Mouse (Mus musculus) C2C12 (cell line): ENCODE measurements around the gene Fstl1. TPM values are rescaled to one million over a fixed set of nuclear protein-coding genes. Genes with fewer than 3 reads are reported as not detected.

Experiments
- H3K27me3 ChIP-seq: one replicate; pipeline ENCODE4 v1.6.1; 2011; ENCODE audit not compliant: control insufficient read depth, insufficient read depth, insufficient read length
- H3K36me3 ChIP-seq: one replicate; pipeline ENCODE4 v1.6.1; 2011; ENCODE audit not compliant: control insufficient read depth, insufficient read depth
- H3K4me3 ChIP-seq: one replicate; pipeline ENCODE4 v1.5.1; 2011; ENCODE audit warnings: mild to moderate bottlenecking, control low read depth; ENCODE audit not compliant: poor library complexity, insufficient read depth, severe bottlenecking
- H3K79me2 ChIP-seq: one replicate; pipeline ENCODE4 v1.6.1; 2011; ENCODE audit not compliant: control insufficient read depth, insufficient read depth
- H3K79me3 ChIP-seq: one replicate; pipeline ENCODE4 v1.6.1; 2011; ENCODE audit warnings: low read depth, control low read depth
- H3ac ChIP-seq: one replicate; pipeline ENCODE3; 2011; ENCODE audit warnings: low read depth; ENCODE audit not compliant: control insufficient read depth, insufficient read length
- CEBPB ChIP-seq: IDR thresholded peaks from one replicate; pipeline ENCODE4 v1.6.1; 2011; ENCODE audit warnings: low read depth, mild to moderate bottlenecking, control low read depth, moderate library complexity
- CTCF ChIP-seq: IDR thresholded peaks from one replicate; pipeline ENCODE4 v1.5.1; 2011; ENCODE audit not compliant: control insufficient read depth, insufficient read depth, insufficient read length
- FOSL1 ChIP-seq: IDR thresholded peaks from one replicate; pipeline ENCODE4 v1.8.0; 2011; ENCODE audit warnings: mild to moderate bottlenecking, low read length; ENCODE audit not compliant: poor library complexity, insufficient read depth, severe bottlenecking
- MAX ChIP-seq: IDR thresholded peaks from one replicate; pipeline ENCODE4 v1.6.1; 2011; ENCODE audit warnings: mild to moderate bottlenecking, control low read depth
- MYOD1 ChIP-seq: IDR thresholded peaks from one replicate; pipeline ENCODE4 v1.6.1; 2011; ENCODE audit warnings: low read depth; ENCODE audit not compliant: control insufficient read depth, insufficient read length
- MYOG ChIP-seq: IDR thresholded peaks from one replicate; pipeline ENCODE4 v1.6.1; 2011; ENCODE audit not compliant: control insufficient read depth, insufficient read length; ENCODE audit errors: extremely low read depth
- USF1 ChIP-seq: IDR thresholded peaks from one replicate; pipeline ENCODE4 v1.6.1; 2011; ENCODE audit warnings: low read depth, mild to moderate bottlenecking, control low read depth, moderate library complexity
- polyA plus RNA-seq: library from polyadenylated mRNA; unstranded; fragments of >200 nt; fragmentation: generic; extraction: Trizol; gene quantifications from one replicate; pipeline ENCODE4 v1.2.1, GENCODE M21; 2012; ENCODE audit warnings: missing spikeins

Fstl1 gene
- polyA plus RNA-seq, 1 experiment: 153 TPM

DNA sequence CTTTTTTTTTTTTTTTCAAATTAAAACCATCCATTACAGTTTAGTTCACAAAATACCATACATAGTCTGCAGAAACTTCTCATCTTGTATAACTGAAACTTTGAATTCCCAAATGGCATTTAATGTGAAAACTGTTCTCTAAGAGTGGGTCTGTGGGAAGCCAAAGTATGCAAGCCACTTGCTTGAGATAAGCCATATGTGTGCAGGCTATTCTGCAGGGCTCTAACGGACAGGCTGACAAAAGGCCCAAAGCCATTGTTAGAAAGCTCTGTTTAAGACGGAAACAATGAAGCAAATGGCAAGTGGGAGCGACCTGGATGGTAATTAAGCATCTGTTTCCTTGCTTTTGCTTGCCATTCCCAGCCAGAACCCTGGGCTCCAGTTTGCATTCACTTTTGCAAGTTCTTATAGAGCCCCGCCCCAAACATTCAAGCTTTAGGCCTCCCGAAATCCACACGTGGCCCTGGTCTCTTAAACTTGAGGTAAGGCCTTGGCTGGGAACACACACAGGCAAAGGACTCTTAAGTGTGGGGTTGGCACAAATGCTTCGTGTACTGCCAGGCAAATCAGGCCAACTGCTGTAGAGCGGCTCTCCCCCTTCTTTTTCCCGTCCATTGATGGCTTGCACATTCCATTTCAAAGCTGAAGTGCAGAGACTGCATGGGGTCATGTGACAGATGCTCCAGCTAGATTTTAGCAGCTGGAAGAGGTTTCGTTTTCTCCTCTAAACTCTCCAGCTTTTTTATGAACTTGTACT lies 32.4 kb downstream of the Fstl1 start:
- Histone ChIP-seq H3K79me3 (peaks cover 4% of the 10 kb centered on the region), H3K79me2 (peaks cover 42% of the 10 kb centered on the region), H3K36me3 (peaks cover 40% of the 10 kb centered on the region), H3ac (no peak overlapping the region), H3K27me3 (no peaks in the 10 kb centered on the region), H3K4me3 (no peak overlapping the region)
- no peak for TF ChIP-seq USF1
- TF ChIP-seq CTCF: no peak
- no peak for TF ChIP-seq FOSL1
- no peak for TF ChIP-seq MYOG
- no peak for TF ChIP-seq MYOD1
- no peak for TF ChIP-seq MAX
- TF ChIP-seq CEBPB: no peak

DNA sequence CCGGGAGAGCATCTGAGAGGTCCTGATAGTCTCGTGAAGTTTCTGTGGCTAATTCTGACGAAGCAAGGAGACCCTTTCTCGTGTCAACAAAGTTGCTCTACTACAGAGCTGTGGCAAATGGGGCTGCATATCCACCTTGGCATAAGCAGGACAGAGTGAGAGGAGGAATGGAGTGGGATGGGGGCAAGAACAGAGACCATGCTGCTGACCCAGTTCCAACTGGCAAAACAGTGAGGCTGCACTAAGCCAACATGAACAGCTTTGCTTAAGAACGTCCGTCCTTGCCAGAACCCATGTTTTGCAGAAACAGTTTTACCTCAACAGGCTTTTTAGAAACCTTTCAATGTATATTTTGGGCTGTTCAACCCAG lies 32.9 kb downstream of the Fstl1 start:
- H3K79me3 ChIP-seq: peaks cover 4% of the 10 kb centered on the region
- H3K4me3 ChIP-seq: no peak overlapping the region
- no peaks in the 10 kb centered on the region for H3K27me3 ChIP-seq
- TF ChIP-seq MYOD1: no peak
- TF ChIP-seq FOSL1: no peak
- TF ChIP-seq USF1: no peak
- no peak for TF ChIP-seq MAX
- TF ChIP-seq CTCF: no peak
- TF ChIP-seq CEBPB: no peak
- TF ChIP-seq MYOG: no peak
- H3K36me3 ChIP-seq: peaks cover 34% of the 10 kb centered on the region
- H3K79me2 ChIP-seq: peaks cover 42% of the 10 kb centered on the region
- H3ac ChIP-seq: no peak overlapping the region

DNA sequence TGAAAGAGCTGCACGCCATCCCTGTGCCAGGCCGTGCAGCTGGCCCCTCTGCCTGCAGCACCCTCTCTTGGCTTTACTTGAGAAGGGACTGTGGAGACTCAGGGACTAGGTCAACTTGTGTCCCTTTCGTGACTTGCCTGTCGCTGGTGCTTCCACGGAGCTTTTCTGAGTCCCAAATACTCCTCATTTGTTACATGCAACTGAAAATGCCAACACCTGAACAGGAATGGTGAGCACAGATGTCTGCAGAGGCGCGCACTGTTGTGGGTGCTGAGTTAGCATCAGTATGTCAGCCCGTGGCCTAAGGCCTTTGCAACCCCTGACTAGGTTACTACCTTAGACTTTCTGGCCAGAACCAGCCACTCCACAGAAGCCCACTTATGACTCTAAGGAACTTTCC lies 35.2 kb downstream of the Fstl1 start:
- no peaks in the 10 kb centered on the region for H3K27me3 ChIP-seq
- H3K36me3 ChIP-seq: peaks cover 44% of the 10 kb centered on the region
- H3K79me3 ChIP-seq: peaks cover 4% of the 10 kb centered on the region
- H3K79me2 ChIP-seq: peaks cover 38% of the 10 kb centered on the region
- H3ac ChIP-seq: no peak overlapping the region
- H3K4me3 ChIP-seq: no peak overlapping the region
- TF ChIP-seq MYOD1 (no peak), USF1 (no peak), CEBPB (no peak), MAX (no peak), CTCF (no peak), FOSL1 (no peak), MYOG (no peak)

DNA sequence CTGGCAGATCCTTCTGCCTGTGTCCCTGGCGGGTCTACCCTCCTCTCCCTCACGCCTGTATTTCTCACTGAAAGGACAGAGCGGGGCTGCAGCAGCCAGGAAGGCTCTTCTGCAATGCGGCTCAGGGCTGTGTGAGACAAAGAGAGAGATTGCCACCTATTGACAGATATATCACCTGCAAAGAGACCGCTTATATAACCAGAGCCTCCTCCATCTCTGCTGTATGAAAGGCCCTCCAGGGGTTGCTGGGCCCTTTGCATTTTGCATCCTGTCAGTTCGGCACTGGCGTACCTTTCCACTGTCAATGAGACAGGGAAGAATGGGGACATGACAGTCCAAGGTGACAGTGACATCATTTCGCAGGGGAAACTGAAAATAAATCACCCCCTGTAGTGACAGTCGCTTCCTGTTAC lies 35.8 kb downstream of the Fstl1 start:
- peaks cover 4% of the 10 kb centered on the region for H3K79me3 ChIP-seq
- H3K27me3 ChIP-seq: no peaks in the 10 kb centered on the region
- no peak overlapping the region for H3ac ChIP-seq
- peaks cover 31% of the 10 kb centered on the region for H3K79me2 ChIP-seq
- TF ChIP-seq USF1 (no peak), MYOG (no peak)
- peaks cover 49% of the 10 kb centered on the region for H3K36me3 ChIP-seq
- no peak overlapping the region for H3K4me3 ChIP-seq

DNA sequence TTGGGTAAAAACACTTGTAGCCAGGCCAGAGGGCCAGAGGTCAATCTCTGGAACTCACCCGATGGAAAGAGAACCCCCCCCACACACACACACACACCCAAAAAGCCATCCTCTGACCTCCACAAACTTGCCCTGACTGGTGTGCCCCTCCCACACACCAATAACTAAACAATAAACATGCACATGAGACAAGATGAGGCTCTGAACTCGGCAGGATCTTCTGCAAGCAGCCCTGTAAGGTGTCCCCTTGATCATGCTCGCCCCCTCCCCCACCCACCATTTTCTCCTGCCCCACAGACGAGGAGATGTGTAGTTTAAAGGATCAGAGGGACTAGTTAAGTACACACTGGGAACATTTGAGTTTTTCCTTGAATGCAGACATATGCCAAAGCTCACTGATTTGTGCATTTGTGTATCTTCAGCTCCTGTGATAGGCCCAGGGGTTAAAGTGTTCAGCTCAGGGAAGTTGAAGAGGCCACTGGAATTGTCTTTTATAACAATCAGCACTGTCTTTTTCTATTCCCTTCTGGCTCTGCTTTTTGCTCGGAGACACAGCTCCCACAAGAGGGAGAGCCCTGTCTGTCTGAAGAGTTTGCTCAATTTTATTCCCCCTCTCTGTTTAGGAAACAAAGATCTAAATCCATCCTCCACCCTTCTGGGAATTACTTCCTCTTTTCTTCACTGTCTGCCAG lies 37.2 kb downstream of the Fstl1 start:
- TF ChIP-seq MYOD1: no peak
- no peak for TF ChIP-seq MYOG
- TF ChIP-seq MAX: no peak
- TF ChIP-seq FOSL1: no peak
- no peak for TF ChIP-seq CTCF
- no peak for TF ChIP-seq CEBPB
- TF ChIP-seq USF1: no peak
- Histone ChIP-seq H3K36me3 (peaks cover 55% of the 10 kb centered on the region), H3K79me3 (peaks cover 4% of the 10 kb centered on the region), H3K27me3 (no peaks in the 10 kb centered on the region), H3K4me3 (no peak overlapping the region), H3ac (no peak overlapping the region), H3K79me2 (peaks cover 30% of the 10 kb centered on the region)
